Mouse (Mus musculus) frontal cortex, postnatal 36 days (tissue): Measurements from ENCODE around the gene E2f3.

ENCODE experiments used
- DNase-seq, 2 experiments: peaks; one replicate each; pipeline ENCODE4 v3.0.0; 2022; ENCODE audit warnings: low spot score in 2 of 2

Gene E2f3

DNA sequence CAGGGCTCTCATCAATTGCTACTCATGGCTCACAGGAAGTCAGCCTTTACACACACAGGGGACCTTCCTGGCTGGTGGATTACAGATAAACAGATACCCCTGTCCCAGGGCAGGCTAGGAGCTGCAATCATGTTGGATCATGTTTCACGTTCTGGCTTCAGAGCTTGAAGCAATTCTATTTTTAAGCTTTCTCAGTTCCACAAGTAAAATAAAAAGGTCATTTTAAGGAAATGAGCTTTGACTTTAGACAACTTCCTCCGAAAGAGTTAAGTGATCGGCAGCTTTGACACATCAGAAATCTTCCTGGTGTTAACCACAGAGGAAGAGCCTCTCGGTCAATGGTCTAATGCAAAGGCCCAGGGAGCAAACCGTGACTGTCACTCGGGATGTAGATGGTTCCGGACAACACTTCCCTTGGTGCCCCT lies 6.7 kb downstream of the E2f3 start:
- no peak for DNase-seq

DNA sequence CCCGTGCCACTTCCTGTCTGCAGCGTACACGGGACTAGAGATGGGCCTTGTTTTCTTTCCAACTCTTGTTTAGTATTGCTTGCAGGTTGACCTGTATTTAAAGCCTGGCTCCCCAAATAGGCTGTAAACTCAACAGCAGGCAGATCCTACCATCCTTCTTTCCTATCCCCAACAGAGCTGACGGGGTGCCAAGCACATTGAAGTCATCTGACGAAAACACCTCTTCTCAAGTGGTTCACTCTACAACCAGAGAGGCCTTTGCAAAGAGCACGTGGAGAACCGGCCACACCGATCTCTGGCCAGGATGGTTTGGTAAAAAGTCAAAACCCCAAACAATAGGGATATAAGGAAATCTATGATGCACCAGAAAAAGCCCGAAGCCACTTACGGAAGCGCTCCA lies 8.5 kb downstream of the E2f3 start:
- no peak for DNase-seq

DNA sequence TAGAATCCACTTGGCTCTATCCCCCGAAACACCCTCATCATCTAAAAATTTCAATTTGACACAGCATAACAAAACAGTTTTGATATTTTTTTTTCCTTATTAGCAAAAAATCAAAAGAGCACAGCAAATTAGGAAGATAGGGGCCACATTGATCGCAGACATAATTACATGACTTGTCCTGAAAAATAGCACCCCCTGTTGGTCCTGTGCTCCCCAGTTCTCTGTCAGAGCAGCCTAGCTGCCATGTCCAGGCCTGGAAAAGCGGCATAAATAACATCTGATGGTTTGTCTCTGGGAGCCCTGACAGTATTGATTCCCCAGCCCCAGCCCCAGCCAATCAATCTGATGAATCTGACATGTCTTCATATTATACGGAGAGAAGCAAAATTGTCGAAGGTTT lies 11.8 kb downstream of the E2f3 start:
- no peak for DNase-seq

DNA sequence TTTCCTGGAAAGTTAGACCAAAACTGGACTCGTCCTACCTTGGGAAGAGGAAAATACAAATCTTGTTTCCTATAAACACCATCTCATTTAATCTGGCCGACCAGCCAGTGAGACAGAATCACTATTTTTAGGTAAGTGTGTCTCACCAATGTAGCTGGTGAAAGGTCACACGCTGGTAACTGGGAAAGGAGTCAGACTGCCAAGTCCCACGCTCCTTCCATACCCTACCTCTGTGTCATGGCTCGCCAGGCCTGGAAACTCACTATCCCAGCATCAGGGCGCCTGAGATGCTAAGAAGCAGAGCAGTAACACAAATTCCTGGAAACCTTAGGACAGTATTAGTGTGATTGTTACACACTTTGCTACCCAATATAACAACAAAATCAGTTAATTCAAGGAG lies 12.3 kb downstream of the E2f3 start:
- DNase-seq, result no peak

DNA sequence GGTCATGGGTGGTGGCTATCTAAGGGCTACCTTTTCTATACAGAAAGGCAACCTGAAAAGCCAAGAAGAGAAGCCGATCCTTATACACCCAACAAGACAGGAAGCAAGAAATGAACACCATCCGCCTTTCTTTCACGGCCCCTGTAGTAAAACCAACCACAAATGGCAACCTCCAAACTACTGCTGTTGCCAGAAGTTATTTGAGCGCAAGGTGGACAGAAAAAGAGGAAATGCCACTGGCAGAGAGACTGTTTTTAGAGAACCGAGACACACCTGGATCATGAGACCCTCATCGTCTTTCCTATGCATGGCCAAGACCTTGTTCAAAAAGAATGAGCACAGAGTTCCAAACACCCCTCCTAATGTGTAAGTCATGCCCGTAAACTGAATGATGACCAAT lies 15.5 kb downstream of the E2f3 start:
- no peak for DNase-seq

DNA sequence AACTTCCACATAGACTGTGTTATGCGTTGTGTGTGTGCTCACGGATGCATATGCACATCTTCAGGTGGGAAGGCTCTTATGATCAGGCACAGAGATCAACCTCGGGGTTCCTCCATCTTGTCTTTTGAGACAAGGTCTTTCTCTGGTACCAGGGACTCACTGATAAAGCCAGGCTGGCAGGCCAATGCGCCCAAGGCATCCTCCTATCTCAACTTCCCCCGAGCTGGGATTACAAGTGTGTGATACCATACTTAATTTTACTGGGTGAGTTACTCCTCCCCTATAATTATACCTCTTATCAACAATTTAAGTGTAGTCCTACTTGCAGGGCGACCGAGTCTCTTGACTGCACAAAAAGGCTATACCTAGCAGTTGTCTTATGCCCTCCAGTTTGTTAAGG lies 17.2 kb downstream of the E2f3 start:
- DNase-seq, result no peak

DNA sequence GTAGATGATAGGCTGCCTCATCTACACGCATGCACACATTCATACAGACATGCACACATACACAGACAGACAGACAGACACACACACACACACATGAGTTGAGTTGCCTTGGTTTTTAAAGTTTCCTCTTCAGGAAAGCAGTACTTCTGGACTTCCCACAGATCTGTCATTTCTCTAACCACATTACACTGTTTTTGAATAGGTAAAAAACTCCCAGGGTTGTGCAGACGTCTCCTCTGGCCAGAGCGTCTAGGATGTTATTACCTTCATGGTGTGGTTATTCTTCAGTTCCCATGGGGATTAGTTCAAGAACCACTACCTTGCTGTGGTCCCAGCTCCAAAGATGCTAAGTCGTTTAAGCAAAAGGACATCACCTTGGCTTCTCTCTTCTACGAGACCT lies 18.5 kb downstream of the E2f3 start:
- no peak for DNase-seq

DNA sequence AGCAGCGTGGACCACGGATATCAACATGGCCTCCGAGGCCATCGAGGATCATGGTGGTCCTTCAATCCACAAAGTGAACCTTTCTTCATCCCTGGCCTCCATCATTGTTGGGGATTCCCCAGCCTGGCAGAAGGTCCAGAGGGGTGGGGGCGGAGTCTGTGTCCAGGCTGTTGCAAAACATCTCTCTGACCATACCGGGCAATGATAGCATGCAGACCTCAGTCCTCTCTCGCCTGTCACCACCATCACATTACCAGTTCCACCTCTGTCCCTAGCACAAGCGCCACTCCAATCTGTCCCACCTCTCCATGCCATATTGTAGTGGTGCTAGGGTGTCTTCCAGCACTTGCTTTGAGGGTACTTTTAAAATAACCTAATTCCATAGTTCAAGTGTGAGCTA lies 18.9 kb downstream of the E2f3 start:
- no peak for DNase-seq

DNA sequence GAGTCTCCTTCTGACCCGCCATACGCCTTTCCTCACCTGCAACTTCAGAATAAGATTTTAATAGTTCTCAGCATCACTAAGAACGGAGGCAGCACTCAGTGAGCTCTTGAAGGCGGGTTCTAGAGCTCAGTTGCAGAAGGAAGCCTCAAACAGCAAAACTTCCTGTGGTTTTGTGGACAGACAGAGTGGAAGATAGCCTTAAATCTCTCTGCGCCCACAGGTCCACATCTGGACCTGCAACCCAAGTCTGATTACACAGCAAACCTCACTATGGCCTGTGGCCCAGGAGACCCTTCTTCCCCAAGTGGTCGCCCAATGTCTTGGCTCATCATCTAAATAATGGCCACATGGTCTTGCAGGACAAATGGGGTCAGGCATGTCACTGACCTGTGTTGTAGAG lies 21.8 kb downstream of the E2f3 start:
- no peak for DNase-seq

DNA sequence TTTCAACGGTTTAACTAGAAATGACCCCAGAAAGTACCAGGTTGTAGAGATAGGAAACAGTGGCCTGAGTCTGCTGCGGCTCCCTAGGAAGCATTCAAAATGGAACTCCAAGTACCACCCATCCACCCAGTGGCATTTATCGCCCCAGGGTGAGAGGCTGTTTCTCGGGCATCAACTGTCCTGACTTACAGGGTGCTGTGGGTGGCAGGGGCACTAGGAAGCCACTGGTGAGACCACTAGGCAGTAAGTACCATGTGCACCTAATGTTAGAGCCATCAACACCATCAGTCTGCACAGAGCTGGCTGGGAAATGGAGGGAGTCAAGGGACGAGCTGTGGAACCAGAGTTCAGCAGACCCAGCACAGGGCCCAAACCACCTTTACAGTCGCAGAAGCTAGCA lies 25.4 kb downstream of the E2f3 start:
- DNase-seq, result no peak

DNA sequence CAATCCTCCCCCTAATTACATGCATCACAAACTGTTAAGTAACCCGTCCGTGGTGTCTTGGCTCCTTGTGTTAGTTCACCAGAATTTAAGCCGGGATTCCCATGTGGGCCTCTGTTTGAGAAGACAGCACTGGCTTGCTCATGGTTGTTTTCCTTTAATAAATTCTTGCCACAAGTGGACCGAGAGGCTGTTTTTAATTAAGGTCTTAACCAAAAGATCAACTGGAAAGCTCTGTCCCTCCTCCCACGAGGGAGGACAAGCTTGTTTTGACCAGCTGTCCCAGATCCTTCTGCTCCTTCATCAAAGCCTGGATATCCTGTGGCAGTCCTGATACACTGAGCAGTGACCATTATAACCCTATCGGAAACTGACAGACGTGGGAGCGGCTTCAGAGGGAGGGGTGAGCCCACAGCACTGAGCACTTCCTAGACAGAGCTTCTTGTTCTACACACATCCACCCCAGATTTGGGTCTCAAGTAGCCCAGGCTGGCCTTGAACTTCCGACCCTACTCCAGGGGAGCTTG lies 28.1 kb downstream of the E2f3 start:
- DNase-seq, result no peak

DNA sequence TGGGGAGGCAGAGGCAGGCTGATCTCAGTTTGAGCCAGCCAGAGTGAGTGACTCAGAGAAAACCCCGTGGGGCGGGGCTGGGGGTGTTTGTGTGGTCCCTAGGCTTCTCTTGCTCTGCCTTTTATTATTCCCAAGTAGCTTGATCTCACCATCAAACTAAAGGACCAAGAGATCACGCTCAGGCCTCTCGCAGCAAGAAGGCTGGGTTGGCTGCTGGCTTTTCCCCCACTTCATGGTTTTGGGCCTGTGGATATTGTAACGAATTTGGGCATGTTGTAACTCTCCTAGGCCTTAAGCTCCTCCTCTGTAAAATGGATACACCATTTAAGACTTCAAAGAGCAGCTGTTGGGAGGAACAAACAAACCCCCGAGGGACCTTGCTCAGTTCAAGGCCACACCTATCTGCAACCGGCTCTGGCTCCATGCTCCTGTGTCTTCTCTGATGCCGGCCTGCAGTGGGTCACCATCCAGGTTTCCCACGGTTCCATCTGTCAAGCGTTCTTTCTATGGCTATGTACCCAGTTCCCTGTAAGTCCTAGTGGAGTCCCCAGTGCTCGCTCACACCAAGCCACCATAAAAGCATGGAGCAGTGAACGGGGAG lies 28.9 kb downstream of the E2f3 start:
- no peak for DNase-seq

DNA sequence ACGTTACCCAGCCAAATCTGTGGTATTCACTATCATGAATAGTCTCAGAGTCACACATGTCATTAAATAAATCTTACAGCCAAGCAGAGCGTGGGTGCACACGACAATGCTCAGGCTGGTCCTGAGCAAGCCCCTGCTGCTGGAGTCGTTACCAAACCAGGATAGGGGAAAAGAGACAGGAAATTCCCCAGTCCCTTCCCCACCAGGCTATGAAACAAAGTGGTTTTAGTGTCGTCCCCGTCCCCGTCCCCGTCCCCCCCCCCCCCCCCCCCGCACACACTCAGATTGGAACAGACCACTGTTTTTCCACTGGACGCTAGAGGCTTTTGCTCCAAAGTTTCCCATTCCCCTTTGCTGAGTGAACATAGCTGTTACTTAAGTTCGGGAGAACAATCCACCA lies 30.6 kb downstream of the E2f3 start:
- no peak for DNase-seq

DNA sequence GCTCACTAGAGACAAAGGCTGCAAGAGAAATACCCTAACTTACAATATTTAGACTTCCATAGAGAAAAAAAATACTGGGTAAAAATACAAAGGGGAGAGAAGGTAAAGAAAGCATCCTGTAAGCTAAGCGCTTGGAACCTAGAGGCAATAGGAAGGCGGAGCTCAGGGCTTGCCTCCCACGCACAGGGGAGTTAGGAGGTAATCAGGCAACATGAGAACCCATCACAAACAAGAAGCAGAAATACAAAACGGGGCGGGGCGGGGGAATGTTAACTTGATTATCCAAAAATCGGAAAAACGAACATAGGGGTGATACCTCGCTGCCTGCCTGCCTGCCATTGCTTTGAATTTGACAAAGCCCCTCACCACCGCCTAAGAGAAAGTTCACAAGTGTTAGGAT lies 31.1 kb downstream of the E2f3 start:
- no peak for DNase-seq

DNA sequence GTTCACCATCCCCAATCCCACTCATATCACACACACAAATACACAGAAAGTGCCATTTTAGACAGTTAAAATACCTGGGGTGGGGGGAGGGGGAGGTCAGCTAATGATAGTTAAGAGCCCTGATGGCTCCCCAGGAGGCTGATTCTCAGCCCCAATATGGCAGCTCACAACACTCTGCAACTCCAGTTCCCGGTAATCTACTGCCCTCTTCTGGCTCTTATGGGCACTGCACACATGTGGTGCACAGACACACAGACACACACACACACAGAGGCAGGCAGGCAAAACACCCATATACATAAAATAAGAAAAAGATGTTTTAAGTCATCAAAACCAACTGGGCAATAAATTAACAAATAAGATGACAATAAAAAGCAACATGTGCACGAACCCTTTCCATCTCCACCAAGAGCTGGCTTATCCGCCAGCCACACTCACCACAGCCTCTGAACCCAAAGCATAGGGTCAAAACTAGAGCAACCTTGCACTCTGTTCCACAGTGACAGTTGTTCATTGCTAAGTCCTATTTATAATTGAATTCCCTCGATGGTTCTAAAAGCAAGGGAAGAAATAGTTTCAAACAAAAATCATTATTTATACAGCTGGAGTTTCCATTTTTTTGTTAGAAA lies 32.3 kb downstream of the E2f3 start:
- DNase-seq, result no peak

DNA sequence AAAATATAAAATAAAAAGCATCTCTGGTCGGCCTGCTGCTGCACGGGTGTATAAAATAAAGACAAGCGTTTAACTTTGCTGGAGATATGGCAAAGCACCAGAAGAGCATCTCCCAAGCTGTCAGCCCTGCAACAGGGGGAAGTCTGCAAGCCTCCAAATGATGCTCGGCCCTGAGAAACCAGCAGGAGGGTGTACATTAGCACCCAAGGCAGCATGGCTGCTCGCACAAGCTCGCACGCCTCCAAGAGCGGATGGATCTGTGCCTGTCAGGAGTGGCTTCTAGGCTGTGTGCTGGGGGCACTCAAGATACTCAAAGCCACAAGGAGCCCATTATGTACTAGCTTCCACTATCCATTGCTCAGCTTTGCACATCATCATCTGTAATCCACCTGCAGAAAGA lies 39.8 kb downstream of the E2f3 start:
- peak; percentile 9 to 28 for DNase-seq

DNA sequence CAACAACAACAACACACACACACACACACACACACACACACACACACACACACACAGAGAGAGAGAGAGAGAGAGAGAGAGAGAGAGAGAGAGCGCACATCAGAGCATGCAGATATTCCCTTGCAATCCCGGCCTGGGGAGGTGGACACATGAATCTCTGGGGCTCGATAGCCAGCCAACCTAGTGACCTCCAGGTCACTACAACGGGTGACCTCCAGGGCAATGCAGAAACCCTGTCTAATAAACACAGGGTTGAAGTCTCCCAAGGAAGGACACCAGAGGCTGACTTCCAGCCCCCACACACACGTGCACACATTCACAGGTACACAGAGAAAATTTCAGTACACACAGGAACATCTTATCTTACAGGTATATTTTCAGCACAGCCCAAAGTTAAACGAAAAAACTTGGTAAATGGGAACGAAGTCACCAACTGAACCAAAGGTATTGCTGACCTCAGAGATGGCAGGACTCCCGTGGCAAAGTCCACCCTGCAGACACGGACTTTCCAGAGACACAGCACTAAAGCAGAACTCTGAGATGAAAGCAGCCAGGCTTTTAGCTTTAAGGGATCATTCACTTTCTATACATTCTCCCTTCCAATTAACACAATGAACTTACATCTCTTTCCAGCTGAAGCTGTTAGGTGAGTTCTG lies 40.8 kb downstream of the E2f3 start:
- DNase-seq, result no peak

DNA sequence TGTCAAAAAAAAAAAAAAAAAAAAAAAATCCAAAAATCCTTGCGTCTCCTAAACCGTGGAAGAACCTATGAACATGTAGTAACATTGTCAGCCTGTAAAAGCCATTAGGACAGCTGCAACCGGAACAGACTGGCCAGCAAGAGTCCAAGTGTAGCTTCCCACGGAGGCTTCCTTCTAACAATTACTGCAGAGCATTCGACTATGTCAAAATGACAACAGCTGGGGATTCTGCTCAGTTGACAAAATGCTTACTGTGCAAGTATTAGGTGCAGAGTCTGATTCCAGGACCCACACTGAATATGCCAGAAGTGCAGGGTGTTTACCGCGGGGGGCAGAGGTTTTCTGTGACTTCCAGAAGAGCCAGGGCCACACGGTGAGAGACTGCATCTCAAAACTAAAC lies 41.4 kb downstream of the E2f3 start:
- DNase-seq, result no peak

DNA sequence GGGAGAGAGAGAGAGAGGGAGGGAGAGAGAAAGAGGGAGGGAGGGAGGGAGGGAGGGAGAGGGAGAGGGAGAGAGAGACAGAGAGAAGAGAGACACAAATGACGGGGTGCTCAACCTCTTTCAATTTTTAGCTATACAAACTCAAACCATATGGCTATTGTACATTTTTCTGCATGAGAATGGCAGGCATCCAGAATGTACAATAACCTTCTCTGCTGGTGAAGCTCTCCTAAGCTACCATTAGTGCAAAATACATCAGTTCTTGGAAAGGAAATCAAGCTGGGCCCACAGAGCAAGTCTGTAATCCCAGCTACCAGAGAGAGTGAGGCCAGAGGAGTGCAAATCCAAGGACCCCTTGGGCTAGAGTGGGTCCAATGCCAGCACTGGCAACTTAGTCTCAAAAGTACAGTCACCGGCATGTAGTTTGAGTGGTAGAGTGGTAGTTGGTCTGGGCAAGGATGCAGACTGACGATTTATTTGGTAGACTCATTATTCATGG lies 42.3 kb downstream of the E2f3 start:
- peak; percentile 11 to 35 for DNase-seq

DNA sequence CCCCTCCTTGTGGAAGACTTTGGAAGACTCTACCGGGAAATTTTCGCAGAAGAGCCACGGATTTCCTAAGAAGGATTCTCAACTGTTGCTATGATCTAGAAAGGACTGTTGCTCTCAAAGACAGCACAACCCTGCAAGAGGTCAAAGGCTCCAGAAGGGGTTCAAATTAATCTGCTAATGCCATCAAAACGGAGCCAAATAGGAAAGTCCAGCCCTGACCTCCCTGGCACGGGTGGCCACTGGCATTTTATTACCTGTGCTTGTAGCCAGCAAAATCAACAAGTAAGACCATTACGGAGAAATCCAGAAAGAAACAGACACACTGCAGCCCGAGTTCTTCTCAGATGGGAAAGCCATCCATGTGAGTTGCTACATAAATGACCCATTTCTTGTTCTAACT lies 45.8 kb downstream of the E2f3 start:
- no peak for DNase-seq

DNA sequence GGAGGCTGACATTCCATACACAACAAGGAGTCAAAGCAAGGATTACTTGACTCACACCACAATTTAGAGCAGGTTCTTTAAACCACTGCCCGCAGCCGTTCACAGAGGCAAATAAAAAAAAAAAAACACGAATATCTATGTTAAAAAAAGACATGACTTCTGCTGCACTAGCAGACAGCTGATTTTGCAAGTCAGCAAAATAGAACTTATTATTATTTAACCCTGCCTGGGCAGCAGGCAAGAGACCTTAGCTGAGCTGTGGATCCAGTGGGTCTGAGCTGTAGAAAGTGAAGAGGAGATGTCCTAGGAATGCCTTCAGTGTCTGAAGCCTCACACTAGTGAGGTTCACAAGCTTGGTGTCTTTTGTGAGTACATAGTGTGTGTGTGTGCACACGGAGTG lies 46.5 kb downstream of the E2f3 start:
- DNase-seq, result no peak

DNA sequence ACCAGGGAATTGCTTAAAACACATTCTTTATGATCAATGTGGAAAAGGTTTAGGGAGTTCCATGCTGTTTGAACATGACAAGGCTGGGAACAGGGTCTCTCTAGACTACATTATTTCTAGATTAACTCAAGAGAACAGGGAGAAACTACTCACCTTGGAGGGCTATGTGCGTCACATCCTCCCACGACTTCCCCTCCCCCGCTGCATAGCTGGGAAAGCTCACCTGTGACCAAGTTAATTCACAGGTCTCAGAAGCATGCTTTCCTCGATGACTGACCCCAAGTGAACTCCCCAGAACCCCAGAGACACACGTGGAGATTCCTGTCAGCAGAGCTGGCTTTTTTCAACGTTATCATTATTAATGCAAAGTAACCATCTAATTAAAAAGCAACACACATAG lies 47.1 kb downstream of the E2f3 start:
- DNase-seq, result no peak

DNA sequence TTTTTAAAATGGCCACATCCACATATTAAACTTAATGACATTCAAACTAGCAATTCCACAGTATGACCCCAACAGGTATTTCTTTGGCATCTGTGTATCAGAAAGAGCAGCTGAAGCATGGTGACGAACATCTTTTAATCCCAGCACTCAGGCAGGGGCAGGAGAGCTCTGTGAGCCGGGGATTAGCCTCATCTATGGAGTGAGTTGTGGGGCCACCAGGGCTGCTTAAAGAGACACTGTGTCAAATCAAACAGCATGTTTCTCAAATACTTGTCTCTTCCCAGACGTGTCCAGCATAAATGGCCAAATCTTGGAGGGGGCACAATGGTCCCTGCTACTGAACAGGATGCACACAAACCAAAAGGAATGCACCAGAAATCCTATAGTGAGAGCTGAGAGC lies 59.7 kb downstream of the E2f3 start:
- no peak for DNase-seq
